Mouse (Mus musculus) spleen, adult 2 months (tissue): Measurements from ENCODE around the gene Dcun1d1.

Experiments
- CTCF ChIP-seq: fragments of 200-500 bp; IDR thresholded peaks from 2 replicates; pipeline ENCODE4 v1.5.1; 2011; ENCODE audit warnings: mild to moderate bottlenecking, inconsistent platforms; ENCODE audit not compliant: insufficient read depth, insufficient read length, insufficient replicate concordance; ENCODE audit errors: extremely low read depth
- POLR2A ChIP-seq: fragments of 200-500 bp; IDR thresholded peaks from 2 replicates; pipeline ENCODE4 v1.6.1; 2011; ENCODE audit warnings: low read depth, low read length, inconsistent platforms

GRCm38 (mm10) chr3:35967366-35967921, 30.2 kb upstream of the Dcun1d1 start:
- TF ChIP-seq POLR2A (no peak), CTCF (no peak)
